Mouse (Mus musculus): ENCODE results near the gene Dab2ip.

DNA sequence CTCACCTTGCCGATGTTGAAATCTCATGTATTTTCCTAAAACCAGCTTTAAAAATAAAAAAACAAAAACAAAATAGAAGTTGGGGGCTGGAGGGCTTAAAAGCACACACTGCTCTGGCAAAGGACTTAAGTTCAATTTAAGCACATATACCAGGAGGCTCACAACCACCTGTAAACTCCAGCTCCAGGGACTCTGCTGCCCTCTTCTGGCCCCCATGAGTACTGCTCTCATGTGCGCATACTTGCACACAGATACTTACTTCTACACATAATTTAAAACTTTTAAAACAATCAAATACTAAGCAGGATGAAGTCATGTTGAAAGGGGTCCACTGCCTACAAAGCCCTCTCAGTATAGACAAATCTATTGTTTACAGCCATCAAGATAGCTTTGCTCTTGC, 176.9 kb downstream of the Dab2ip start:
- no peak for TF ChIP-seq CTCF (IDR thresholded peaks at IDR 0.05; ENCODE audit: low read depth, low read length)
- TF ChIP-seq TAL1 (conservative IDR thresholded peaks at IDR 0.05; ENCODE audit: low read depth, low read length), result no peak
- TF ChIP-seq GATA1 (IDR thresholded peaks at IDR 0.05; ENCODE audit: borderline replicate concordance, low read length), result no peak
- no peak for TF ChIP-seq GATA2 (IDR thresholded peaks at IDR 0.05; ENCODE audit: borderline replicate concordance, low read depth, low read length)

All from G1E (cell line).